Mouse (Mus musculus) colon, adult 2 months (tissue): ENCODE results near the gene R3hdm4. TPM values are rescaled to one million over a fixed set of nuclear protein-coding genes. Genes with fewer than 3 reads are reported as not detected.

Experiments
- polyA plus RNA-seq: library from polyadenylated mRNA; depleted of rRNA; stranded (reverse); fragments of >200 nt; gene quantifications from 2 replicates; pipeline ENCODE4 v1.2.3, GENCODE M21; 2012; rRNA removed

The R3hdm4 gene
- 358 and 384 TPM in 2 replicates for polyA plus RNA-seq

DNA sequence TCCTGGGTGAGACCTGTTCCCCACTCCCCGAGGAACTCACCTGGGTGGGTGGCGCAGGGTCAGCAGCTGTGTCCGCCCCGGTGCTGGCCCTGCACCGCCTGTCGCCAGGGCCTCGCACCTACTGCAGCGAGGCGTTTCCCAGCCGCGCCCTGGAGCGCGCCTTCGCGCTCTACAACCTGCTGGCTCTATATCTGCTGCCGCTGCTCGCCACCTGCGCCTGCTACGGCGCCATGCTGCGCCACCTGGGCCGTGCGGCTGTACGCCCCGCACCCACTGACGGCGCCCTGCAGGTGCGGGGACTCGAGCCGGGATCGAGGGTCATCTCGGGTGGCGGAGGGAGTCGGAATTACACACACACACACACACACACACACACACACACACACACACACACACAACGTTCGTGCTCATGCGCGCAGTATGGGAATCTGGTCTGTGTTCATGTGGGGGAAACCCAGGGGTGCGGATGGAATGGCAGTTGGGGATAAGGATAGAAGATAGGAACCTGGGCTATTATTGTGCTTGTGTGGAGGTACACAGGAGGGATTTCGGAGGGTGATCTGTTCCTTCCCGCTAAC lies at the start of gene R3hdm4:
TSS of gene R3hdm4 (minus strand) at position 251 of the 578 bp plus-strand sequence.

DNA sequence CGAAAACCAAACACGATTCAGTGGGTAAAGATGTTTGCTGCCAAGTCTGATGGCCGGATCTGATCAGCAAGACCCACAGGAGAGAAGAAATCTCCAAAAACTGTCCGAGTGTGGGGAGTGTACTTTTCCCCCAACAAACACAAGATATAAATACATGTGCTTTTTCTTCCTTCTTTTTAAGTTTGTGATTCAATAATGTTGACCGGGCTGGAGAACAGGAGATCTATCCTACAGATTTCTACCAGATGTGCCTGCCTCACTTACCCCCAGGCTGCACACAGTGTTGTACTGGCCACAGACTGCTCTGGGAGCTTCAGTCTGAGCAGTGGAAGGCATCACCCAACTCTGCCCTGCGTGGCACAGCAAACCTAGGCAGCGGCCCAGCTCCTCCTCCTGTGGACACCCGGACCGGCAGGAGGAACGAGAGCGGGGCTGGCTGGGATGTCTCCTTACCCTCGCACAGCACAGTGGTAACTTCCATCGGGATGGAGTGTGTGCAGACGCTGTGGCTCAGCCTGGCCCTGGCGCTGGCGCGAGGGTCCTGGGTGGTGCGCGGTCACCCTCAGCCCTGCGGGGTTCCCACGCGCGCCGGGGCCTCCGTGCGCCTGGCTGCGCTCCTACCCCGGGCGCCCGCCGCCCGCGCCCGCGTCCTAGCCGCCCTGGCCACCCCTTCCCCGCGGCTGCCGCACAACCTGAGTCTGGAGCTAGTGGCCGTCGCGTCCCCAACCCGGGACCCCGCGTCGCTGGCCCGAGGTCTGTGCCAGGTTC lies 49.6 kb upstream of the R3hdm4 start, which contains the start of gene Grin3b:
TSS of gene Grin3b (plus strand) at position 301 of the 768 bp plus-strand sequence.

DNA sequence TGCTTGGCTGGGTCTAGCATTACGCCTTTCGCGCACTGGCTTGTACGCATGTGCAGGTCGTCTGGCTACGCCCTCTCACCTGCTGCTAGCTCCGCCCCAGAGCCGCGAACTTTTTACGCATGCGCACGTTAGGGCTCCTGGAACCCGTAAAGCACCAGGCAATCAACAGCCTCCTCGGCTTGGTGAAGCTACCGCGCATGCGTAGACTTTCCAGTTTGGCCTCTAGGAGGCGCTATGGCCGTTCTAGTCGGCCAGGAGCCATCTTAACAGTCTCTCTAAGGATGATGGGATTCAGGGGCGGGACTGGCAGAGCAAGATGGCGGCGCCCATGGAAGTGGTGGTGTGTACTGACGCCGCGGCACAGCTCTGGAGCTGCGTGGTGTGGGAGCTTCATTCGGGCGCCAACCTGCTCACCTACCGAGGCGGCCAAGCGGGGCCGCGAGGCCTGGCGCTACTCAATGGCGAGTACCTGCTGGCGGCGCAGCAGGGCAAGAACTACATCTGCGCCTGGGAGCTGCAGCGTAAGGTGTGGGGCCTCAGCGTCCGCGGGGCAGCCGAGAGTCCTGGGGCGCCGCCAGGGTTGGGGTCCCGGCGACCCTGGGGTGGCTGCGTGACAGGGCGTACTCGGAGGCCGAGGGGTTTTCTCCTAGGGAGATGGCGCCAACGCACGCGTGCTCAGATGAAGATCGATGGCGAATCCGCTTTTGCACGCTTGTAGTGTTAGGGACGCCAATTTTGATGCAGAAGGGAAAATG lies 39.0 kb upstream of the R3hdm4 start, which contains the start of gene Wdr18:
TSS of gene Wdr18 (plus strand) at position 306 of the 755 bp plus-strand sequence.

DNA sequence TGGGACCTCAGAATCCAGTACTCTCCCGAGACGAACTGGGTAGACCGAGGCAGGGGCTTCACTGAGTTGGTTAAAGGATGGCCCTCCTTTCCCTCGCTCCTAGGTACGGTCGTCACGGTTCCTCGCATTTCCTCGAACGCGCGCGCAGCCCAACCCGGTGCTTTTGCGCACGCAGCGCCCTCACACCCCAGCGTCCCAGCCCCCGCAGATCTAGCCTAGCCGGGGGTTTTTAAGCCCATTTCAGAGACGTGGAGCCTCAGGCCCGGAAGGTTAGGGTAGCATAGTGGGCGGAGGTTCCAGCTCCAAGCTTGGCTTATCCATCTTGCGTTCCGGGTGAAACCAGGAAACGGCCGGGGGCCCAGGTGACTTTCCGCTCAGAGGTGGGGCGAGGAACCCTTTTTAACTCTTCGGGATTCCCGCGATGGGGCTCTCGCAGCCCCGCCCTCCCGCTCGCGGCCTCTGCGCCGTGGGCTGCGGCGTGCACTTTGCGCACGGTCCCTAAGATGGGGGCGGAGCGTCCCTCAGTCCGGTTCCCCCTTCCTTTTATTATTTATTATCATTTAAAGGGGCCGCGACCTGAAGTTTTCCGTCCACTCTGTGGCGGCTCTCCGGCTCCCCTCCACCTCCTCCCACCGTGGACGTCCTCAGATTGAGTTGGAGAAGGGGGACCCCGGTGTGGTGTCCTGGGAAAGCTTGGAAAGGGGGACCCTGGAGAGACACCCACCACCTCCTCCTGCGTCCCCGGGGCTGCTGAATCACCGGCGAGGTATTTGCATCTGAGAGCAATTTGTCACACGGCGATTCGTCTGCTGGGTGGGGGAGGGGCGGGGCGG lies 5.7 kb upstream of the R3hdm4 start, which contains the start of gene Arid3a:
TSS of gene Arid3a (plus strand) at position 553 of the 833 bp plus-strand sequence.

DNA sequence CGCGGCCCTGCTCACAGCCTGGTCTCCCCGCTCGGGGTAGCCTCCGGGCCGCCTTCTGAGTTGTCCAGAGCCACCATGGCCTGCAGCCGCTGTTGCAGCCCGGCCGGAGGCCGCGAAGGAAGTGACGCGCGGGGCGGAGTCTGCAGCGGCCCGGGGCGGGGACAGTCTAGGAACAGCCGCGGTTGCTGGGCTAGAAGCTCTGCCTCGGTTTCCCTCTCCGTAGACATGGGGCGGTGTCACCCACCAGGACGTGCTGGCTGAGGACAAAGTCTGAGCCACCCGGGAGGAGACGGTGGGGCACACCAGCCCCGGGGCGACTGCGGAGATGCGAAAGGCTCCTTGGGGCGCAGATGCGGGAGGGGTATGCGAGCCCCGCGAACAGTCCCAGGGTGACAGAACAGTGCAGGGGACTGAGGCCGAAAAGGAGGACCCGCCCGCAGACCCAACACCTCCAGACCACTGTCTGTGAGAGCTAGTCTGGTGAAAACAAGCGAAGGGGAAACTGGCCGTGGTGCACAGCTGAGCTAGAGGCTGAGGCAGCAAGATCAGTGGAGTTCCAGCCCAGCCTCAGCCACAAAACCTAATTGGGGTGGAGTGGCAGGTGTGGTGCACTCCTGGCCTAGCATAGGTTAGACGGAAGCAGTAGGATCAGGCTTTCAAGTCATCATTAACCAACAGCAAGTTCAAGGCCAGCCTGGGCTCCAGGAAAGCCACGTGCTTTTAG lies 4.0 kb downstream of the R3hdm4 start, which contains the start of gene Kiss1r:
TSS of gene Kiss1r (plus strand) at position 164 of the 724 bp plus-strand sequence.

DNA sequence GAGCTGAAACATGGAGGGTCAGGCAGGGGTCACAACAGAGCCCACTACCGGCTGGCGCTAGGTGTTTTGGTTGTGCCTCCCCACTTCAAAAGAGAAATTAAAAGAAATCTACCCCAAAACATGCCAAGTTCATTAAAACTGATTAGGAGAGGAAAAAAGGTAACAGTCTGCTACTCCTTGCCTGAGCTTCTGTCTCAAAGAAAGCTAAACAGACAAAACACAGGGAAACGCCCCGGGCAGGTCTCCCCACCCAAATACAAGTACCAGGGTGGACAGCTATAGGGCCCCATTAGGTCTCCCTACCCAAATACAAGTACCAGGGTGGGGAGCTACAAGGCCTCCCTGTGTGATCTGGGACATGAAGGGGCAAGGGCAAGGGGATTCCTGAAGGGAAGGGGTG lies 10.5 kb downstream of the R3hdm4 start, which contains the start of gene Gm26602:
TSS of gene Gm26602 (plus strand) at position 301 of the 400 bp plus-strand sequence.

DNA sequence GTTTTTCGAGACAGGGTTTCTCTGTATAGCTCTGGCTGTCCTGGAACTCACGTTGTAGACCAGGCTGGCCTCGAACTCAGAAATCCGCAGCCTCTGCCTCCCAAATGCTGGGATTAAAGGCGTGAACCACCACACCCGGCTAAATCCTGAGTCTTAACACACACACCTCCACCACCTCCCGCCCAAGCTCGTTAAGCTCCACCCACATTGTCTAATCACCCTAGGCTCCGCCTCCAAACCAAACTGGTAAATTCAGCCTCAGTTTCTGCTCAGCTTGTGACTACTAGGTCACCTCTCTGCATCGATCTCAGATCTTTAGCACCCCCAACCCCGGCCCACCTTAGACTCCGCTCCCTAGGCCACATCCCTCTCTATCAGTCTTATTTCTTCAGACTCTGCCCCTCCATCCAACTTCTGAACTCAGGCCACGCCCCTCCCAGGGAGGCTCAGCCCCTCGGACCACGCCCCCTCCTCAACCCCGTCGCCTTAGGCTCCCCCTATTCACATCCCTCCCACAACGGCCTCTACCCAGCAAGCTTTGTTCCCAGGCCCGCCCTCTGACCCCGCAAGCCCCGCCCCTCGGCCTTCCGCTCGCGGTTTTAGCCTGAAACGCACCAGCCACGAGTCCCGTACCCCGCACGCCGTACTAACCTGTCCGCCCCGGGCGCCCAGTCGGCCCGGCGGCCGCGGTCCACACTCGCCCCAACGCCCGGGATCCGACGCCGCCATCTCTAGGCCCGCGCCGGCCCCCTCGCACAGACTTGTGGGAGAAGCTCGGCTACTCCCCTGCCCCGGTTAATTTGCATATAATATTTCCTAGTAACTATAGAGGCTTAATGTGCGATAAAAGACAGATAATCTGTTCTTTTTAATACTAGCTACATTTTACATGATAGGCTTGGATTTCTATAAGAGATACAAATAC lies 12.6 kb downstream of the R3hdm4 start, which contains the start of gene Med16:
TSS of gene Med16 (minus strand) at position 757 of the 925 bp plus-strand sequence.

DNA sequence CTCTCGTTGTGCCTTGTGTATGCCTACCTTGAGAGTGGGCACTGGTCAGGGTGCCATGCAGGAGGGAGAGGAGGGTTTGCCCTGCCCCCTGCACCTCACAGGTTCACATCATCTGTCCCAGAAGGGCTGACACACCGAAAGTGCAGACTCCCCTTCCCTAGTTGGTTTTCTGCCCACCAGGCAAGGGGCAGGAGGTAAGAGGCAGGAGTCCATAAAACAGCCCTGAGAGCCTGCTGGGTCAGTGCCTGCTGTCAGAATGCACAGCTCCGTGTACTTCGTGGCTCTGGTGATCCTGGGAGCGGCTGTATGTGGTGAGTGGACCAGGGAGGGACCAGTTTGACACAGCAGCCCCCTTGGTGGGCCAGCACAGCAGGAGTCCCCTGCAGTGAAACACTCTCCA lies 30.3 kb downstream of the R3hdm4 start, which contains the start of gene Cfd:
TSS of gene Cfd (plus strand) at position 184 of the 400 bp plus-strand sequence.

DNA sequence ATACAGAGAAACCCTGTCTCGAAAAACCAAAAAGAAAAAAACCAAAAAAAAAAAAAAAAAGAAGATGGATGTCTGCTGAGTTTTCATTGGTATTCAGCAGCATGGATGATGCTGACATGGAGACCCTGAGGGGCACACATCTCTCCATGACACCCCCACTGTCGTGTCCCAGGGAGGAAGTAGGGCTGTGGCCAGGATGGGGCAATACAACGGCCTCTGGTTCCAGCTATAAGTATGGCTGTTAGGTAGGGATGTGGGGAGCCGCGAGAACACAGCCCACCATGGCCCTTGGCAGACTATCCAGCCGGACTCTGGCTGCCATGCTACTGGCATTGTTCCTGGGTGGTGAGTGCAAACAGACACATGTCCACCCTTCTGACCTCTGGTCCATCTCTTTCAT lies 35.0 kb downstream of the R3hdm4 start, which contains the start of gene Elane:
TSS of gene Elane (plus strand) at position 194 of the 400 bp plus-strand sequence.

DNA sequence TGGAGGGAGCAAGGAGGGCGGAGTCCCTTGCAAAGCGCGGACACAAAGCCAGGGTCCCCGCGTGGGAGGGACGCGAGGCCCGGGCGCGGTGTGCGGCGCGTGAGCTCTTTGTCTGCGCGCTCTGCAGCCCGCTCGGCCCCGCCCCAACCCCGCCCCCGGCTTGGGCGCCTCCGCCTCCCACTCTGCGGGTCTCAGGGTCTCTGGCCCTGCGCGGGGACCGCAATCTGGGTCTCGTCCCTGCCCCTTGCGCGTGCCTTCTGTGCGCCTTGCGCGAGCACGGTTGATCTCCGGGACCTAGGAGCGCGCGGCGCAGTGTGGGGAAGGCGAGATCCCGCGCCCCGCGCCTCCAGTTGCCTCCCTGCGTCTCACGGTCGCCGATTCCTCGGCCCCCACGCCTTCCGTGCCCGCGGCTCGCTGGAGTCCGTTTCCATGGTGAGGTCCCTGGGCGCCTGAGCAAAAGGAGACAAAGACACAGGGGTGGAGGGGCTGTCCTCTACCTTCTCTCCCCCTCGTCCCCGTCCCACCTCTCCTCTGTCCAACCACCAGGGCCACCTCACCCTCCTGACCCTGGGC lies 46.6 kb downstream of the R3hdm4 start, which contains the start of the genes Prtn3 and Plppr3:
TSS of gene Prtn3 (plus strand) at position 187 of the 573 bp plus-strand sequence.
TSS of gene Plppr3 (minus strand) at position 345 of the 573 bp plus-strand sequence.

Other genes with a start within 250 kb of the R3hdm4 start
- 155 and 246 TPM in 2 replicates for gene Cdc34, start 239.0 kb downstream of the R3hdm4 start, polyA plus RNA-seq
- 0.47 and 0.66 TPM in 2 replicates for gene Gzmm, start 232.2 kb downstream of the R3hdm4 start, polyA plus RNA-seq
- 1,066 and 1,188 TPM in 2 replicates for gene Bsg, start 216.7 kb downstream of the R3hdm4 start, polyA plus RNA-seq
- 23.7 and 26.9 TPM in 2 replicates for gene Hcn2, start 204.6 kb downstream of the R3hdm4 start, polyA plus RNA-seq
- gene Polrmt, start 174.6 kb downstream of the R3hdm4 start, polyA plus RNA-seq = 71.0 and 77.4 TPM in 2 replicates
- gene Fgf22, start 166.1 kb downstream of the R3hdm4 start, polyA plus RNA-seq = 0.13 TPM in 1 of 2 replicates, not detected in the other
- gene Rnf126, start 154.3 kb downstream of the R3hdm4 start, polyA plus RNA-seq = 192 and 253 TPM in 2 replicates
- gene Fstl3, start 143.9 kb downstream of the R3hdm4 start, polyA plus RNA-seq = 42.9 and 43.6 TPM in 2 replicates
- 0.06 and 0.23 TPM in 2 replicates for gene Prss57, start 130.2 kb downstream of the R3hdm4 start, polyA plus RNA-seq
- 35.1 and 37.1 TPM in 2 replicates for gene Palm, start 127.6 kb downstream of the R3hdm4 start, polyA plus RNA-seq
- 267 and 317 TPM in 2 replicates for gene Misp, start 100.2 kb downstream of the R3hdm4 start, polyA plus RNA-seq
- 273 and 314 TPM in 2 replicates for gene Ptbp1, start 66.8 kb downstream of the R3hdm4 start, polyA plus RNA-seq
- 2.2 and 2.6 TPM in 2 replicates for gene Prtn3, start 46.7 kb downstream of the R3hdm4 start, polyA plus RNA-seq
- gene Plppr3, start 46.6 kb downstream of the R3hdm4 start, polyA plus RNA-seq = 4.2 and 6.4 TPM in 2 replicates
- 0.15 TPM in 1 of 2 replicates, not detected in the other for gene Elane, start 35.0 kb downstream of the R3hdm4 start, polyA plus RNA-seq
- gene Cfd, start 30.4 kb downstream of the R3hdm4 start, polyA plus RNA-seq = 295 and 596 TPM in 2 replicates
- 82.9 and 84.0 TPM in 2 replicates for gene Med16, start 12.3 kb downstream of the R3hdm4 start, polyA plus RNA-seq
- gene Gm26602, start 10.4 kb downstream of the R3hdm4 start, polyA plus RNA-seq = not detected in 2 replicates
- gene Kiss1r, start 4.2 kb downstream of the R3hdm4 start, polyA plus RNA-seq = 9.5 and 12.7 TPM in 2 replicates
- gene Arid3a, start 5.8 kb upstream of the R3hdm4 start, polyA plus RNA-seq = 7.1 and 9.2 TPM in 2 replicates
- 43.3 and 45.7 TPM in 2 replicates for gene Wdr18, start 38.9 kb upstream of the R3hdm4 start, polyA plus RNA-seq
- gene Grin3b, start 49.5 kb upstream of the R3hdm4 start, polyA plus RNA-seq = not detected in 2 replicates
- 384 and 485 TPM in 2 replicates for gene Tmem259, start 63.1 kb upstream of the R3hdm4 start, polyA plus RNA-seq
- 79.8 and 98.8 TPM in 2 replicates for gene Cnn2, start 67.4 kb upstream of the R3hdm4 start, polyA plus RNA-seq
- gene Abca7, start 75.3 kb upstream of the R3hdm4 start, polyA plus RNA-seq = 40.3 and 43.6 TPM in 2 replicates
- gene Arhgap45, start 95.4 kb upstream of the R3hdm4 start, polyA plus RNA-seq = 24.6 and 25.0 TPM in 2 replicates
- 179 and 185 TPM in 2 replicates for gene Polr2e, start 118.6 kb upstream of the R3hdm4 start, polyA plus RNA-seq
- 332 and 514 TPM in 2 replicates for gene Gpx4, start 126.0 kb upstream of the R3hdm4 start, polyA plus RNA-seq
- 82.3 and 100 TPM in 2 replicates for gene Sbno2, start 184.4 kb upstream of the R3hdm4 start, polyA plus RNA-seq
- 125 and 133 TPM in 2 replicates for gene Stk11, start 194.6 kb upstream of the R3hdm4 start, polyA plus RNA-seq
- 2,828 and 3,041 TPM in 2 replicates for gene Atp5d, start 217.4 kb upstream of the R3hdm4 start, polyA plus RNA-seq
- 14.1 and 17.1 TPM in 2 replicates for gene Cbarp, start 219.6 kb upstream of the R3hdm4 start, polyA plus RNA-seq
- 174 and 187 TPM in 2 replicates for gene Midn, start 227.1 kb upstream of the R3hdm4 start, polyA plus RNA-seq
- gene Cirbp, start 244.8 kb upstream of the R3hdm4 start, polyA plus RNA-seq = 98.7 and 100 TPM in 2 replicates